Mouse (Mus musculus) heart, adult 18-20 months (tissue): Measurements from ENCODE around the gene Ing3. TPM values are rescaled to one million over a fixed set of nuclear protein-coding genes. Genes with fewer than 3 reads are reported as not detected.

ENCODE experiments used
- DNase-seq, 2 experiments: peaks; one replicate each; pipeline ENCODE4 v3.0.0; 2021 to 2022; ENCODE audit warnings: mixed read lengths in 1 of 2
- total RNA-seq, 2 experiments: library from RNA; stranded (reverse); gene quantifications; 2 replicates each; pipeline ENCODE4 v1.2.3; 2021

Gene Ing3
- total RNA-seq, 2 experiments from 2014 or later: 13.9 to 14.8 TPM

DNA sequence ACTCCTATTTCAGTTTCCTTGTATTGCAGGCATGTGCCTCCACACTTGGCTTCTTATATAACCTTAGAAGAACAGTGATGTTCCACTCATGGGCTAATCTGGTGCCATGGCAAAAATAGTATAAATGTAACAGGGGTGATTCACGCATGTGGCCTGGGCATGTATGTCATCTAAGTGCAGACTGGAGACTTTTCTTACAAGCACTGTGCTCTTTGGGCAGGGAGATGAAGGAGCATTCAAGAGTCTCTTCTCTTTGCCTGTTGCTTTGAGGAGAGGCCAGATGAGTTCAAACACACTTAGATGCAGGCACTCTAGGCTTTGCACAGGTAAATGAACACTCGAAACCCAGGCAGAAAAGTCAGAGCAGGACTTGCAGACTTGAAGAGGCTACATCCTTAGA lies 74.8 kb downstream of the Ing3 start:
- DNase-seq: no peak

Other genes starting within 250 kb of the Ing3 start
- gene Tspan12, start 97.1 kb upstream of the Ing3 start, total RNA-seq: 10 to 100 TPM; 75.8 to 82.4 TPM
- gene Cped1, start 36.3 kb downstream of the Ing3 start, total RNA-seq: 10 to 100 TPM; 22.8 to 24.3 TPM